Mouse (Mus musculus): ENCODE results near the gene Ly6g5c. TPM values are rescaled to one million over a fixed set of nuclear protein-coding genes. Genes with fewer than 3 reads are reported as not detected.

Gene Ly6g5c
- total RNA-seq, 2 experiments from 2014 or later = not detected

Other genes with a start within 250 kb of the Ly6g5c start
- gene Cfb, start 245.8 kb upstream of the Ly6g5c start, total RNA-seq (2023) = under 1 TPM; 0.64 to 0.73 TPM
- gene Zbtb12, start 228.8 kb upstream of the Ly6g5c start, total RNA-seq (2023) = 1 to 10 TPM; 2.7 to 2.8 TPM
- gene Gm20547, start 226.2 kb upstream of the Ly6g5c start, total RNA-seq (2023) = not detected
- gene C2, start 210.0 kb upstream of the Ly6g5c start, total RNA-seq (2023) = 1 to 10 TPM in 1 of 2 experiments, under 1 TPM in 1; 0.22 to 1.6 TPM
- 10 to 100 TPM; 58.0 to 71.6 TPM for gene Ehmt2, start 209.8 kb upstream of the Ly6g5c start, total RNA-seq (2023)
- gene Slc44a4, start 193.8 kb upstream of the Ly6g5c start, total RNA-seq (2023) = under 1 TPM in 1 of 2 experiments, not detected in 1; 0.24 TPM
- 10 to 100 TPM; 71.5 to 75.3 TPM for gene Neu1, start 177.0 kb upstream of the Ly6g5c start, total RNA-seq (2023)
- gene Hspa1b, start 149.0 kb upstream of the Ly6g5c start, total RNA-seq (2023) = 10 to 100 TPM in 1 of 2 experiments, 1 to 10 TPM in 1; 6.4 to 28.6 TPM
- not detected for gene Gm20481, start 138.4 kb upstream of the Ly6g5c start, total RNA-seq (2023)
- gene Hspa1a, start 136.1 kb upstream of the Ly6g5c start, total RNA-seq (2023) = 10 to 100 TPM; 14.6 to 41.1 TPM
- not detected for gene Hspa1l, start 135.6 kb upstream of the Ly6g5c start, total RNA-seq (2023)
- gene Lsm2, start 126.4 kb upstream of the Ly6g5c start, total RNA-seq (2023) = 10 to 100 TPM; 29.9 to 39.2 TPM
- 10 to 100 TPM; 61.3 to 70.3 TPM for gene Vars, start 107.3 kb upstream of the Ly6g5c start, total RNA-seq (2023)
- gene Vwa7, start 91.7 kb upstream of the Ly6g5c start, total RNA-seq (2023) = not detected
- under 1 TPM; 0.82 to 0.84 TPM for gene Sapcd1, start 80.3 kb upstream of the Ly6g5c start, total RNA-seq (2023)
- 1 to 10 TPM; 6.7 to 8.8 TPM for gene Msh5, start 61.5 kb upstream of the Ly6g5c start, total RNA-seq (2023)
- 100 to 1,000 TPM; 271 to 302 TPM for gene Clic1, start 58.3 kb upstream of the Ly6g5c start, total RNA-seq (2023)
- 1 to 10 TPM; 3.4 to 4.6 TPM for gene Ddah2, start 49.2 kb upstream of the Ly6g5c start, total RNA-seq (2023)
- gene Ly6g6c, start 42.9 kb upstream of the Ly6g5c start, total RNA-seq (2023) = not detected
- gene Mpig6b, start 42.1 kb upstream of the Ly6g5c start, total RNA-seq (2023) = under 1 TPM; 0.64 to 0.93 TPM
- gene Ly6g6e, start 31.4 kb upstream of the Ly6g5c start, total RNA-seq (2023) = not detected
- gene Ly6g6d, start 30.2 kb upstream of the Ly6g5c start, total RNA-seq (2023) = not detected
- gene Ly6g6f, start 22.7 kb upstream of the Ly6g5c start, total RNA-seq (2023) = under 1 TPM; 0.31 to 0.55 TPM
- 10 to 100 TPM; 48.8 to 54.6 TPM for gene Abhd16a, start 19.0 kb upstream of the Ly6g5c start, total RNA-seq (2023)
- gene Ly6g5b, start 7.1 kb downstream of the Ly6g5c start, total RNA-seq (2023) = 10 to 100 TPM; 15.2 to 16.0 TPM
- gene Gpank1, start 13.2 kb downstream of the Ly6g5c start, total RNA-seq (2023) = 10 to 100 TPM; 25.6 to 26.4 TPM
- gene Csnk2b, start 13.8 kb downstream of the Ly6g5c start, total RNA-seq (2023) = 100 to 1,000 TPM; 171 to 190 TPM
- 10 to 100 TPM; 17.0 to 23.1 TPM for gene D17H6S53E, start 18.1 kb downstream of the Ly6g5c start, total RNA-seq (2023)
- gene Apom, start 23.8 kb downstream of the Ly6g5c start, total RNA-seq (2023) = not detected
- gene Bag6, start 26.9 kb downstream of the Ly6g5c start, total RNA-seq (2023) = 100 to 1,000 TPM; 245 to 298 TPM
- 100 to 1,000 TPM; 187 TPM for gene Prrc2a, start 56.6 kb downstream of the Ly6g5c start, total RNA-seq (2023)
- gene Aif1, start 67.8 kb downstream of the Ly6g5c start, total RNA-seq (2023) = 10 to 100 TPM; 15.4 to 17.4 TPM
- 100 to 1,000 TPM; 614 to 632 TPM for gene Lst1, start 80.2 kb downstream of the Ly6g5c start, total RNA-seq (2023)
- gene Ltb, start 86.2 kb downstream of the Ly6g5c start, total RNA-seq (2023) = 10 to 100 TPM; 89.3 to 97.8 TPM
- 10 to 100 TPM; 62.5 to 72.6 TPM for gene Tnf, start 93.7 kb downstream of the Ly6g5c start, total RNA-seq (2023)
- gene Lta, start 97.1 kb downstream of the Ly6g5c start, total RNA-seq (2023) = under 1 TPM in 1 of 2 experiments, not detected in 1; 0.26 TPM
- gene Gm16181, start 112.6 kb downstream of the Ly6g5c start, total RNA-seq (2023) = under 1 TPM in 1 of 2 experiments, not detected in 1; 0.75 TPM
- 1 to 10 TPM; 2.2 to 3.4 TPM for gene Atp6v1g2, start 125.4 kb downstream of the Ly6g5c start, total RNA-seq (2023)
- gene Nfkbil1, start 127.5 kb downstream of the Ly6g5c start, total RNA-seq (2023) = 10 to 100 TPM; 21.5 to 22.1 TPM
- gene Ddx39b, start 133.5 kb downstream of the Ly6g5c start, total RNA-seq (2023) = 100 to 1,000 TPM; 206 to 207 TPM
- gene H2-D1, start 154.5 kb downstream of the Ly6g5c start, total RNA-seq (2023) = 1,000 to 10,000 TPM; 1,338 to 1,458 TPM
- gene H2-Q1, start 212.1 kb downstream of the Ly6g5c start, total RNA-seq (2023) = 1 to 10 TPM; 5.6 to 6.6 TPM
- 1 to 10 TPM; 6.4 to 7.1 TPM for gene H2-Q2, start 234.0 kb downstream of the Ly6g5c start, total RNA-seq (2023)